Mouse (Mus musculus): ENCODE results near the gene Fap. TPM values are rescaled to one million over a fixed set of nuclear protein-coding genes. Genes with fewer than 3 reads are reported as not detected.

Gene Fap
- polyA plus RNA-seq, 3 experiments from 2014 or later, result 0.20 to 0.36 (median 0.32) TPM

- ATAC-seq, result peak; percentile 9
Measured at GRCm38 (mm10) chr2:62459241-62460174, 114.4 kb downstream of the Fap start.

GRCm38 (mm10) chr2:62458070-62458469 is 115.8 kb downstream of the Fap start:
- ATAC-seq, result peak; percentile 53

- ATAC-seq, result no peak
Measured at GRCm38 (mm10) chr2:62454991-62455390, 118.9 kb downstream of the Fap start.

- ATAC-seq, result no peak
Measured at GRCm38 (mm10) chr2:62454033-62454432, 119.8 kb downstream of the Fap start.

Other genes starting within 250 kb of the Fap start
- gene Dpp4, start 161.8 kb downstream of the Fap start, polyA plus RNA-seq (2017; shearing (Covaris generic)), result 100 to 1,000 TPM in 2 of 3 experiments, 10 to 100 TPM in 1; 56.6 to 101 (median 101) TPM
- 10 to 100 TPM in 1 of 3 experiments, not detected in 2; 13.2 TPM for gene Gcg, start 90.4 kb downstream of the Fap start, polyA plus RNA-seq (2017; shearing (Covaris generic))
- gene Ifih1, start 72.2 kb upstream of the Fap start, polyA plus RNA-seq (2017; shearing (Covaris generic)), result 10 to 100 TPM; 29.8 to 42.5 (median 29.8) TPM
- gene Gca, start 90.2 kb upstream of the Fap start, polyA plus RNA-seq (2017; shearing (Covaris generic)), result 1 to 10 TPM; 1.2 to 2.8 (median 1.6) TPM

Data from inflammation-experienced regulatory T-cells, adult 6 months (primary cell).